Mouse (Mus musculus) G1E (cell line): ENCODE results near the gene Mafg.

Source experiments
- CTCF ChIP-seq: IDR thresholded peaks from 2 replicates; pipeline ENCODE4 v1.5.1; 2012; ENCODE audit warnings: low read depth, low read length, inconsistent platforms, mixed read lengths
- GATA1 ChIP-seq: IDR thresholded peaks from 2 replicates; pipeline ENCODE4 v1.6.1; 2012; ENCODE audit warnings: borderline replicate concordance, low read length, inconsistent platforms, mixed read lengths
- GATA2 ChIP-seq: IDR thresholded peaks from 2 replicates; pipeline ENCODE4 v1.6.1; 2012; ENCODE audit warnings: low read depth, low read length, inconsistent platforms, borderline replicate concordance
- TAL1 ChIP-seq: conservative IDR thresholded peaks from 2 replicates; pipeline ENCODE4 v1.6.1; 2012; ENCODE audit warnings: low read depth, low read length, inconsistent platforms, mixed read lengths

GRCm38 (mm10) chr11:120575940-120576339, 57.5 kb downstream of the Mafg start:
- TF ChIP-seq CTCF (no peak), GATA1 (no peak), TAL1 (no peak), GATA2 (no peak)
